Mouse (Mus musculus): ENCODE measurements around the gene L3mbtl4. TPM values are rescaled to one million over a fixed set of nuclear protein-coding genes. Genes with fewer than 3 reads are reported as not detected.
"Not testable (repeated sequence)": the region's sequence is repeated elsewhere in the genome, so short reads cannot be mapped to it uniquely, and the experiment has no call there.

Gene L3mbtl4
- total RNA-seq, 1 experiment from 2014 or later, result not detected

GRCm38 (mm10) chr17:68338917-68339553 is 65.4 kb downstream of the L3mbtl4 start:
- ATAC-seq (replicated peaks; ENCODE audit: insufficient number of reproducible peaks, low FRiP score, low TSS enrichment, poor library complexity, severe bottlenecking), result no peak

- ATAC-seq (replicated peaks; ENCODE audit: insufficient number of reproducible peaks, low FRiP score, low TSS enrichment, poor library complexity, severe bottlenecking), result no peak
Observed at GRCm38 (mm10) chr17:68357687-68358086, 84.1 kb downstream of the L3mbtl4 start.

DNA sequence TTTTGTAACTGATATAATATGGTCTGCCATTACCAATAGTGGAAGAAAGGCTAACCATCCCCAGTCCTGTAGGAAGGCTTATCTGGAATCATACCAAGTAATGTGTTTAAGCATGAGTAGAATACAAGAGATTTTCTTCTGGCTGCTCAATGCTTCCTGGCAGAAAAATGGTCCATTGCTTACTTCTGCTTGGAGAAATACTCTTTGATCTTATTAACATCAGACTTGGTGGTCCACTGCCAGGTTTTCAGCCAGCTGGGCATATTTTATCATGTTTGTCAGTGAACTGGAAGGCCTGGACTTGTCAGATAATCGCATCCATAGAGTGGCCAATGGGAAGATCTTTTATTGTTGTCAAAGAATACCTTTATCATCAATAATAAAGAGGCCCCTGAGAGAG is 97.5 kb downstream of the L3mbtl4 start:
- no peak for ATAC-seq (replicated peaks; ENCODE audit: insufficient number of reproducible peaks, low FRiP score, low TSS enrichment, poor library complexity, severe bottlenecking)

- no peak for ATAC-seq (replicated peaks; ENCODE audit: insufficient number of reproducible peaks, low FRiP score, low TSS enrichment, poor library complexity, severe bottlenecking)
Observed at GRCm38 (mm10) chr17:68388481-68388880, 114.9 kb downstream of the L3mbtl4 start.

DNA sequence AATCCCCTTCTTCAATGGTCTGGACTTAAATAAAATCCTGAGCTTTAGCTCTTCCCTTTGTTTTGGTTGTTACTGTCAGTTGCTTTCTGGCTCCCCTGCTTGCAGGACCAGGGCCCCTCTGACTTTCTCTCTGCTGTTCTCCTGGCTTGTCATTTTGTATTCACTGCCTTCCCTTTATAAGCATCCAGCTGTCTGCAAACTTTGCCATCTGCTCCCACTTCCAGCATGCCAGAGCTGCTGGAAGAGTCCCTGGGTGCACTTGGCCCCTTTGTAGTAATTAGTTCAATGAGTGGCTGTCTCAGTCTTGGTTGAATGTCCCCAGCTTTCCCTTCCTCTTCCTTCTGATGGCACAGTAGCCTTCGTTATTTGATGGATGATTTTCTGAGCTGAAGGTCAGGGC is 132.4 kb downstream of the L3mbtl4 start:
- no peak for ATAC-seq (replicated peaks; ENCODE audit: insufficient number of reproducible peaks, low FRiP score, low TSS enrichment, poor library complexity, severe bottlenecking)

GRCm38 (mm10) chr17:68407121-68407520 is 133.5 kb downstream of the L3mbtl4 start:
- not testable (repeated sequence) for ATAC-seq (replicated peaks; ENCODE audit: insufficient number of reproducible peaks, low FRiP score, low TSS enrichment, poor library complexity, severe bottlenecking)

DNA sequence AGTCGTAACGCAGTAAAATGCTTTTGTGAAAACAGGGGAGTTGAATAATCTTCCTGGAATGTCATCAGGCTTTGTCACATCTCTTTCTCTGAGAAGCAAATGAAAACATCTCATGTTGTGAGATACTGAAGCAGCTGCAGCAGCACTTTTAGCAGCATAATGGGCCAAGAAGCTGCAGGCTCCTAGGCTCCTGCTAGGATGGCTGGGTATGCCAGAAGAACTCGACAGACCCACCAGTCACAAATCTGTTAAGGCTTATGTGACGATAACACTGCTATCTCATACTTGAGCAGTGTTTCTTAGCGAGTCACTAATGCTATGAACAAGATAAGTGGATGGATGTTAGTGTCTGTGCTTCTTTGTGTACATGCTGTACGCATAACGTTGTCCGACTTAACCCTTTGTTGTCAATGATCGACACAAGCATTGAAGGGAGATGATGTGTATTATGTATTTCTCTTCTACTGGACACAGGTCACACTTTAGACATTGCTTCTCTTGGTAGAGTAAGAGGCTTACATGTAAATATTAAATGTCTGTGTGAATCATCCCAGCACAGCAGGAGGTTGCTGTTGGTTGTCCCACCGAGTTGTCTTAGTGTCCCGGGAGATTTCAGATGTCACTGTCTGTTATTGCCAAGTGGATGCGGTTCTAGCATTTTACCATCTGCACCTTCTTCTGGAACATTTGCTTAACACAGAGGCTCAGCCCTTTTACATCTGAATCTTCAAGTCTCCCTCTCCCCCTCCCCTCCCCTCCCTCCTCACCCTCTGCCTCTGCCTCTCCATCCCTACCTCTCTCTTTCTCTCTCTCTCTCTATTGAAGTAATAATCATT is 149.3 kb downstream of the L3mbtl4 start:
- ATAC-seq (replicated peaks; ENCODE audit: insufficient number of reproducible peaks, low FRiP score, low TSS enrichment, poor library complexity, severe bottlenecking), result no peak

- no peak for ATAC-seq (replicated peaks; ENCODE audit: insufficient number of reproducible peaks, low FRiP score, low TSS enrichment, poor library complexity, severe bottlenecking)
Observed at GRCm38 (mm10) chr17:68433576-68433975, 160.0 kb downstream of the L3mbtl4 start.

DNA sequence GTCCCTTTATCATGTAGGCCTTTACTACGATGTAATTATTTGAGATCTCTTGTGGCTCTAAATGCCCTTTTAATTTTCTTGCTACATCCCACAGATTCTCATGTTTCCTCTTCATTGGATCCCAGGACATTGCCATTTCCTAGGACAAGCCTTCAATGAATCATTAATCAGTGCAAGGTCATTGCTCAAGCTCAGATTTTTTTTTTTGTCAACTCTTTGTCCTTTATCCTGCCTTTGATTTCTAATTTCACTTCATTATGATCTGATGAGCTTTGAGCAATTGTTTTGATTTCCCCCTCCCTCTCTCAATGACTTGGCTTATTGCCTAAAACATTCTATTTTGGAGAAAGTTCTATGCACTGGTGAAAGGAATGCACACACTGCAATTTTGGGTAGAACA is 177.3 kb downstream of the L3mbtl4 start:
- no peak for ATAC-seq (replicated peaks; ENCODE audit: insufficient number of reproducible peaks, low FRiP score, low TSS enrichment, poor library complexity, severe bottlenecking)

- no peak for ATAC-seq (replicated peaks; ENCODE audit: insufficient number of reproducible peaks, low FRiP score, low TSS enrichment, poor library complexity, severe bottlenecking)
Observed at GRCm38 (mm10) chr17:68461471-68461870, 187.9 kb downstream of the L3mbtl4 start.

DNA sequence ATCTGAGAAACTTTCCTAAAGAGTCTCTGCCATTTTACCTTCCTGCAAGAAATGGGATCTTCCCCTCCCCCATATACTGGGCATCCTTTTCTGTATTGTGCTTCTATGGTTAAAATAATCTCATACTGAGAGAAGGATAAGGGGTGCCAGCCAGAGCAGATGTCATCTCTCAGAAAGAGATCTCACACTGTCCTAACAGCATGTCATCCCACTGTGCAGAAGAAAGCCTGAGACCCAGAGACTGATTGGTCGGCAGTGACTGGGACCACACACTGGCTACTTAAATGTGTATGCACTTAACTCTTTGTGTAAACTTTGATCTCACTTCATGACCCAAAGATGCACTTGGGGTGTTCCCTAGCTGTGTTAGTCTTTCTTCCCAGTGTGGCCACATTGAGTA is 193.7 kb downstream of the L3mbtl4 start:
- ATAC-seq (replicated peaks; ENCODE audit: insufficient number of reproducible peaks, low FRiP score, low TSS enrichment, poor library complexity, severe bottlenecking), result no peak

DNA sequence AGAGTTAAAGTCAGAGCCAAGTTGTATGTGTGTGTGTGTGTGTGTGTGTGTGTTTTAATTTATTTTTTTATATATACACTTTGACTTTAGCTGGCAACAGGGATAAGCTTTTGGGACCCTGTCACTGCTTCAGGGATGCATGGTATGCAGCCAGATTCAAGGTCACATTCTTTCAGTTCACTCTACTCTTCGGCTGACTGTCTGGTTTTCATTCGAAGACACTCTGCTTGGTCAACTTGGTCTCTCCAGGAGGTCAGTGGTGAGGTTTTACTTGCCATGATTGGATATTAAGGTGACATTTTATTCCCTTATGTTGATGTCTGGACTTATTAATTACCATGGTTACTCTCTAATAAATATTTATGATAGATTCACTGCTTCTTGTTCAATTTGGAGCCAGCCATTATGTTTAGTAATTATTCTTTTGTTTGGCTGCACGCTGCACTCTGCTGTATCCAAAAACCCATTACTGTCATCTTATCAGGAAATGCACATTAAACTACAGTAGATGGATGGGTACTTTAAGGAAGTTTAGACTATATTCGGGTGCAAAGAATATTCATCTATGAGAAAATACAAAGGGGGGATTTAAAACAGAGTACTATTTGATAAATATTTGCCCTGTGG is 216.6 kb downstream of the L3mbtl4 start:
- ATAC-seq (replicated peaks; ENCODE audit: insufficient number of reproducible peaks, low FRiP score, low TSS enrichment, poor library complexity, severe bottlenecking), result no peak

- ATAC-seq (replicated peaks; ENCODE audit: insufficient number of reproducible peaks, low FRiP score, low TSS enrichment, poor library complexity, severe bottlenecking), result no peak
Observed at GRCm38 (mm10) chr17:68492231-68492630, 218.6 kb downstream of the L3mbtl4 start.

DNA sequence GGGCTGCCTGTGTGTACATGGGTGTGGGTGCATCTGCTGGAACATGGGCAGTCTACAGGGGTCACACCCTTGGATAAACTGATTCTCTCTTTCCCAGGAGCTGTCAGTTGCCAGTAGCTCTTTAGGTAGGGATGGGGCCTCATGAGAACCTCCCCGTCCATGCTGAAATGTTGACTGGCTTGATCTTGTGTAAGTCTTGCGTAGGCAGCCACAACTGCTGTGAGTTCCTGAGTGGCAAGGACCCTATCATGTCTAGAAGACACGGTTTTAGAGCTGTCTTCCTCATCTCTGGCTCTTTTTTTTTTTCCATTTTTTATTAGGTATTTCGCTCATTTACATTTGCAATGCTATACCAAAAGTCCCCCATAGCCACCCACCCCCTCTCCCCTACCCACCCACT is 229.4 kb downstream of the L3mbtl4 start:
- ATAC-seq (replicated peaks; ENCODE audit: insufficient number of reproducible peaks, low FRiP score, low TSS enrichment, poor library complexity, severe bottlenecking), result 0 out of 2 replicates have a peak, but pooled peaks have one; percentile 40

DNA sequence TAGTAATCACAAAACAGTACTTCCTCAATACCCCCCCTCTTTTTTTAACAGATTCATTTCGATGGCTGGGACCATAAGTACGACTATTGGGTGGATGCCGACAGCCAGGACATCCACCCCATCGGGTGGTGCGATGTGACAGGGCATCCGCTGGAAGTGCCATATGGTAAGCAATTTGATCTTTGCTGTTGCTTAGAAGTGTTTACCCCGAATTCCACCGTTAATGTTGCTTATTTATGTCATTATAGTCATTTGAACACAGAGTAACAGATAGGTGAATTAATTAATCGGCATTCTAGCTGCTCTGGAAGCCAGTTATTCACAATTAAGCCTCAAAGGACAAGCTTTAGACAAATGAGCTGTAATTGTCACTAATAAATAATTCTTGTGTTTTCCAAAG is 286.1 kb downstream of the L3mbtl4 start:
- no peak for ATAC-seq (replicated peaks; ENCODE audit: insufficient number of reproducible peaks, low FRiP score, low TSS enrichment, poor library complexity, severe bottlenecking)

DNA sequence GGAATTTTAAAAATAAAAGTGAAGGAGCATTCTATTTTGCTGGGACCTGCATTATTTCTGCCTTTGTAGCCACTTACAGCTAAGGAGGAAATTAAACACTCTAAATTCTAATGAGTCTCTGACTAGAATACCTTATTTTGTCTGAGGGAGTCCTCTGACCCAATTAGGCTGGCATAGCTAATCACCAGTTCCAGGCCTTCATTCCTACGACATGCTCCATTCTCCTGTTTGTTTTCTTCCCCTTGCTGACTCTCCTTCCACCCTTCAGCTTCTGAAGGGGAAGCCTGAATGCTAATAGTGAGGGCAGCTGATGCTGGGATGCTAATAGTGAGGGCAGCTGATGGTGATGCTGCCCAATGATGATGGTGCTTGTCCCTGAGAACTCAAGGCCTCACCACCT is 286.7 kb downstream of the L3mbtl4 start:
- no peak for ATAC-seq (replicated peaks; ENCODE audit: insufficient number of reproducible peaks, low FRiP score, low TSS enrichment, poor library complexity, severe bottlenecking)

DNA sequence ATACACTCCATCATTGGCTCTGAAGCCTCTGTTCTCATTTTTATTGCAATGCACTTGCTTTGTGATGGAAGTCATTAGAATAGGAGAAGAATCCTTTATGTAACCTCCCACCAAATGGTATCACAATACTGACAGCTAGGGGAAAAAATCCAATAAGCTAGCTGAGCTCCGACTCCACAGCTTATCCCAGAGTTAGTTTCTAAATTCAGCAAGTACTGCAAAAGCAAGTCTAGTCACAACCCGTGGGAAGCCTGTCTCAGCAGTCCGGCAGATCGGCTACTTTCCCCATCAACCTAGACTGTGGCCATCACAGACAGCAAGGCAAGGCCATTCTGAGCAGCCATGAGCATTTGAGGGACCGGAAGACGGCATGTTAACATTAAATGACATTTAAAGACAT is 298.2 kb downstream of the L3mbtl4 start:
- ATAC-seq (replicated peaks; ENCODE audit: insufficient number of reproducible peaks, low FRiP score, low TSS enrichment, poor library complexity, severe bottlenecking), result no peak

GRCm38 (mm10) chr17:68585195-68585594 is 311.6 kb downstream of the L3mbtl4 start:
- ATAC-seq (replicated peaks; ENCODE audit: insufficient number of reproducible peaks, low FRiP score, low TSS enrichment, poor library complexity, severe bottlenecking), result no peak

- no peak for ATAC-seq (replicated peaks; ENCODE audit: insufficient number of reproducible peaks, low FRiP score, low TSS enrichment, poor library complexity, severe bottlenecking)
Observed at GRCm38 (mm10) chr17:68591619-68592018, 318.0 kb downstream of the L3mbtl4 start.

DNA sequence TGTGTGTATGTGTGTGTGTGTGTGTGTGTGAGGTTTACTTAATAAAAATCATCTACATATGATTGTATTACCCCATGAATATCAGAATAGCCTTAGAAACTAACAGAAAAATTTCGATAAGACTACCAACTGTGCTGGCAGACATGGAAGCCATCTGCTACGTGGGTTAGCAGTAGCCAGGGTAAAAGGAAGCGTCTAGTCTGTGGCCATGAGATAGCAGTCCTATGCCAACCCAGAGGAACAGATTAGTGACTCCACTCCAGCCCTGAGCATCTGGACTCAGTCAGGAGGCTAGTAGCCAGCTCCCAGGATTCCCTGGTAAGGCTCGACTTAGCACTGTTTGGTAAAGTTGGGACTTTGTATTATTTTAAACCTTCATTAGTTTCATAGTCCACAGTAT is 329.1 kb downstream of the L3mbtl4 start:
- ATAC-seq (replicated peaks; ENCODE audit: insufficient number of reproducible peaks, low FRiP score, low TSS enrichment, poor library complexity, severe bottlenecking), result no peak
